Mouse (Mus musculus) E14TG2a.4 (cell line): ENCODE results near the gene Vps25.

ENCODE experiments used
- CTCF ChIP-seq: conservative IDR thresholded peaks from 2 replicates; pipeline ENCODE4 v1.5.1; 2014; ENCODE audit warnings: low read length
- POU5F1 ChIP-seq: IDR thresholded peaks from 2 replicates; pipeline ENCODE4 v1.6.1; 2014; ENCODE audit warnings: low read length, borderline replicate concordance

DNA sequence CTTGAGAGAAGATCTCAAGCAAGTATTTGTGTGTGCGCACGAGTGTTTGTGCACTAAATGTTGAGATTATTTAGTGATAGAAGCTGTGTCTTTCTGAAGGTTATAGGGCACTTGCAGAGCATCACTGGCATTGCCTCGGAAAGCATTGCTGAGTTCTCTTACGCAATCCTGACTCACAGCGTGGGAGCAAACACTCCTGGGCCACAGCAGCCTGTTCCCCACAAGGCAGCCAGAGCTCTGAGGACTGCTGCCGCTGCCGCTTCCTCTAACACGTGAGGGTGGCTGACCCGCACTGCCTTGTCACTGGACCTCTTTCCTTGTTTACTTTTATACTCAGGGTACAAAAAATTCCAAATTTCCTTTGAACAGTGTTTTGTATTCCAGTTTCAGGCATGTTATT, 33.8 kb downstream of the Vps25 start:
- TF ChIP-seq CTCF (no peak), POU5F1 (no peak)
